Mouse (Mus musculus) adrenal gland, postnatal 10 days (tissue): Measurements from ENCODE around the gene Gnb1l. TPM values are rescaled to one million over a fixed set of nuclear protein-coding genes. Genes with fewer than 3 reads are reported as not detected.
A peak's percentile ranks its signal among the peaks of the same experiment; 100 is the strongest.

ENCODE experiments used
- DNase-seq: peaks from one replicate; pipeline ENCODE4 v3.0.0; 2021; ENCODE audit warnings: mixed read lengths
- total RNA-seq, 2 experiments: library from RNA; stranded (reverse); gene quantifications; 2 replicates each; pipeline ENCODE4 v1.2.3; 2021

Gnb1l gene
- total RNA-seq, 2 experiments from 2014 or later = 6.3 to 7.7 TPM

DNA sequence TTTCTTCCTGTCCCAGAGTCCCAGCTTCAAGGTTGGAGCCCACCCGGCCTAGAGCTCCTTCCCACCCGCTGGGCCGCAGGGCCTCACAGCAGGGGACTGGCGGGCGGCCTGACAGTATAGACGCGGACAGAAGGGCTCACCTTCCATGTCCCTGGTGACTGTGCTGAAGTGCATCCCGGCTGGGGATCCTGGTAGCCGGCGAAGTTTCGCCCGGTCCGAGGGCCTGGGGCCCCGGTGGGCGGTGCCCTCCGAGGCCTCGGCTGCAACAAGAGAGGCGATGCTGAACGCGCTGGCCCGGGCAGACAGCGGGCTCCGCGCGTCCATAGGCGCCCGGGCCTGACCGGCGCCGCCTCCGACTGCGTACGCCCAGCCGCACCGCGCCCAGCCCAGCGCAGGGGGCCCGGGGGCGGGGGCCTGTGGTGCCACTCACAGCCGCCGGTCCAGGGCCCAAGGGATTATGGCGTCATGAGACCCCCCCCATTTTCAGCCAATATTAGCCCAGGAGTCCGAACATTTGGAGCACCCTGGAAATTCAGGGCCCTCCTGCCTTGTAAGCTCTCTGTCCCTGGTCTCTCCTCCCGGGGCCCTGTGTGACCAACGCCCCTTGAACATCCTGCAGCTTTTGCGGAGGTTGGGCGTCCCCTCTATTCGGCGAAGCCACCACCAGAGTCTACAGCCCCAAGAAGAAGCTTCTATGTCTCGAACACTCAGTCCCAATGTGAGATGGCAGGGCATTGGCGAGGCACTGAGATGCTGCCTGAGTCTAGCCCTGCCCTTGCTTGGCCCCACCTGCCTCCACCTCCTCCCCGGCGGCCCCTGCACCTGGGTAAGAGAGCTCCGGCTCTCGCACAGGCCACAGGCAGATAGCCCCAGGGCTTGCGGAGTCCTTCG lies 89.6 kb downstream of the Gnb1l start:
- no peak for DNase-seq

GRCm38 (mm10) chr16:18588738-18589055 lies 90.2 kb downstream of the Gnb1l start:
- DNase-seq = no peak

DNA sequence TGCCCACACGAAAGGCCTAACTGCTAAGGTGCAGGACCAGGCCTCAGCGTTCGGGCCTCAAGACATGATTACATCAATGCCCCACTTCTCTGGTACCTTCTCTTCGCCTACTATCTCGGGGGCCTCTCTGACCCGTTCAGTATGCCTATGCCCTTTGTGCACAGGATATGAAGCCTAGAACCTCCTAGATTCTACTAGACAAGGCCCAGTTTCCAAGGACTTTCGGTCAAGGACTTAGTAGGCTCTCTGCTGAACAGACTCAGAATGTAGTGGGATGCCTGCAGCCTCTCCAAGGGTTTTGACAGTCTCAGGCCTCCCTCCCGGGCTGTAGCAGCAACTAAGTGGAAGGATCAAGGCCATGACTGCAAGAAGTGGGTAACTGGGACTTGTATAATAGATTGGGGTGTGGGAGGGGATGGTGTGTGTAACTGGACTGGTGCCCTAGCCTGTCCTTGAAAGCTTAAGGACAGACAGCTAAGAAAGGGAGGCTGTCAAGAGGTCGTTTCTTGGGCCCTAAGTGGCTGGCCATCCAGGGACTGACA lies 90.6 kb downstream of the Gnb1l start:
- no peak for DNase-seq

DNA sequence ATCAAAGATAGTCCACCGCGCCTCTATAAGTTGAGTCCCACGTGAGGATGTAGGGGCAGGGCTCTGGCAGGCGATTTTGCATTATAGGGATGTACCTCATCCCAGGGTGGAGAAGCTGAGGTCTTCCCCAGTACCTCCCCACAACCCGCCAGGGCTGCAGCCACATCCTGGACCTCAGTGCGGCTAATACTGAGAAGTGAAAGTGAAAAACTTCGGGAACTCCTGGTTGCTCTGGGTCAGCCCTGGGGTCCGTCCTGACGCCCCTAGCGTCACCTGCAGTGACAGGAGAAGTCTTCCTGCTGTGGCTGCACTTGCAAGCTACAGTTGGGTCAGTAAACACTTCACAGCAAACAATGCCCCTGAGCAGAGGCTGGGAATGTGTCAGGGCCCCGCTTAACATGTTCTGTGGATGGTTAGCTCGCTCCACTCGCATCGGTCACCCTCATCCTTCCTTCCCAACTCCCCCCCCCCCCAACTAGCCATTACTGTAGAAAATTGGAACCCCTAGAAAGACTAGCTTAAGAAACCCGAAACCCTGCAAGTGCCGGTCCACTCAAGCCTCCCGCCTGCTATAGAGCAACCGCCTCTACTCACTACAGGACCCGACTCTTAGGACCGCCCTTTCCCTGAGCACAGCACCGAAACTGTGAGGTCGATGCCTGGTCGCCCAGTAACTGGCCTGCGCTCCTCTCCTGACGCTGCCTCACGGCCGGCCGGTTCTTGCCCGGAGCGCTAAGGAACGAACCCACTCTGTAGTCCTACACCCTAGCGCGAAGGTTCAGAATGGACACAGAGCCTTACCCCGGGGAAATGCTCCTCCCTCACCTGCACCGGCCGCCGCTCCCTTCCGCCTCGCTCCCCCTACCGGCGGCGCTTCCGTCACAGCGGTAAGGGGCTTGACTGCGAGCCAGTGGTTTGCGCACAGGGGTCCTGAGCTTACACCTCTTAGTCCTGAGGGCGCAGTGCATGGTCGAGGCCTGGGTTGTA lies 91.6 kb downstream of the Gnb1l start, which contains the start of gene Tbx1:
Tbx1 (minus strand) TSS at position 868 of the 987 bp plus-strand sequence.
- no peak for DNase-seq

- peak; percentile 30 for DNase-seq
These were observed 92.8 kb downstream of the Gnb1l start for GRCm38 (mm10) chr16:18591047-18592018.

DNA sequence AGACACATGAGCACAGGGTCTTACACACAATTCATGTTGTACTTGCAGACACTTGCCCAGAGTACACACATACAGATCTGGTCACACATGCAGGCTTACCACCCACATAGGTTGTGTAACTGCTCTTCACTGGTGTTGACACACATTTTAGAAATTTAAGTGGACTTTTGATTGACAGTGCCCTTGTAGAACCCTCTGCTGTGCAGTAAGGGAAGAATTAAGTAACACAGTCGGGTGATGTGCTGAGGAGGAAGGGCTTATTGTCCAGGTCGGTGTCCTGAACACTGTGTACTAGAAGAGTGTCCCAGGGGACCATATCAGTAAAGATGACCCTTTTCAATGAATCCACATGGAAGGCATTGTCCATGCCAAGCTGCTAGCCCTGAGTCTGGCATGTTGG lies 95.4 kb downstream of the Gnb1l start:
- no peak for DNase-seq

GRCm38 (mm10) chr16:18596255-18596654 lies 97.7 kb downstream of the Gnb1l start:
- no peak for DNase-seq

- DNase-seq = no peak
These were observed 99.5 kb downstream of the Gnb1l start for GRCm38 (mm10) chr16:18598006-18598405.

DNA sequence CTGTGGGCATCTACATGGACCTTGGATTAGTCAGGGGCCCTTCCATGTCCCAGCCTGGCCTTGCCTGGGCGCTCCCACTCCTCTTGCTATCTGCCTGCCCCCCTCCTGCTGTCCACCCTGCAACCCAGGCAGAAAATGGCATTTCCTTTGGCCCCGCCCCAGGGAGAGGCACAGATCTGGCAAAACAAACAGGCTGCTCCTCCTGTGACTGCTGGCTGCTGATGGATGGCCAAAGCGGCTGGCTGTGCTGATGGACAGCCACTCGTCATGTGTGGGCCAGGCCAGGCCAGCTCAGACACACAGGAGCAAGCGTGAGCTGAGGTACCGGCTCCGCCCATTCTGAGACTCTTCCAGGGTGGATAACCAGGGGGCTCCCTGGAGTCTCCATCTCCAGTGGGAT lies 102.9 kb downstream of the Gnb1l start:
- DNase-seq = no peak

- DNase-seq = peak; percentile 58
These were observed 105.8 kb downstream of the Gnb1l start for GRCm38 (mm10) chr16:18604267-18604701.

- no peak for DNase-seq
These were observed 107.2 kb downstream of the Gnb1l start for GRCm38 (mm10) chr16:18605705-18606104.

DNA sequence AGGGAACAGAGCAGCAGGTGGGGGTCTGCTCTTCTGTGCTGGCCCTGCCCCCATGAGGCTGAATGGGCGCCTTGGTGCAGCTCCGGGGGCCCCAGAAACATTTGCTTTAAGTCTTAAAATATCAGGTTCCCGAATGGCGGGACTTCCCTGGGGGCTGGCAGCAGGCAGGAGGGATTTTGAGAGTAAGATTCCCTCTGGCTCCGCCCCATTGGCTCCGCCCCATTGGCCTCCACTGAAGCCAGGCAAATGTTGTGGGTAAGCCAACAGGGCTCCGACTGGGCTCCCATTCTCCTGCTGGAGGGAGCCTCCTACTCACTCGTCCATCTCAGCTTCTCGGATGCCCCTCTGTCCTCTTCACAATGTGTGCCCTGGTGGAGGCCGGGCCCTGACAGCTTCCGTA lies 109.7 kb downstream of the Gnb1l start:
- DNase-seq = peak; percentile 58

- no peak for DNase-seq
These were observed 110.6 kb downstream of the Gnb1l start for GRCm38 (mm10) chr16:18609099-18609498.

DNA sequence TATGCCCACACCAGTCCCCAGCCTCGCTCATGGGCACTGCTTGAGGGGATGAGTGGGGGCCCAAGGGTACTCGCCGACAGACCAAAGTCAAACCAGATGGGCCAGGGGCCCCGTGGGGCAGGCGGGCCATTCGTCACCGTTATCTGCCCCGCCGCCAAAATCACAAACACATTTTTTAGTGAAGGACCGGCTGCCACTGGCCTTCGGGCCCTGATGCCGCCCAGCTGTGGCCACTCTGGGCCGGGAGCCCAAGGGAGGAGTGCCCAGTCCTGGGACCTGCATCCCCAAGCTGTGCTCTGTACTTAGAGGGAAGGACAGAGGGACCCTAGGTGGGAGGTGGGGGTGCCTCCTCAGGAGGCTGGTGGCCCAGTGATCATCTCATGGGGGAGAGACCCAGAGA lies 113.2 kb downstream of the Gnb1l start:
- no peak for DNase-seq

GRCm38 (mm10) chr16:18613301-18613700 lies 114.8 kb downstream of the Gnb1l start:
- no peak for DNase-seq

Other genes starting within 250 kb of the Gnb1l start
- gene Ranbp1, start 250.0 kb upstream of the Gnb1l start, total RNA-seq = 100 to 1,000 TPM; 123 to 127 TPM
- gene Gm49776, start 240.4 kb upstream of the Gnb1l start, total RNA-seq = not detected
- gene Dgcr8, start 209.5 kb upstream of the Gnb1l start, total RNA-seq = 10 to 100 TPM; 26.8 to 41.9 TPM
- 10 to 100 TPM; 32.8 to 37.0 TPM for gene Tango2, start 150.6 kb upstream of the Gnb1l start, total RNA-seq
- gene Arvcf, start 150.5 kb upstream of the Gnb1l start, total RNA-seq = 10 to 100 TPM; 29.4 to 39.2 TPM
- gene Txnrd2, start 72.3 kb upstream of the Gnb1l start, total RNA-seq = 10 to 100 TPM; 61.5 to 62.8 TPM
- 100 to 1,000 TPM; 131 to 148 TPM for gene Comt, start 71.9 kb upstream of the Gnb1l start, total RNA-seq
- gene Rtl10, start 188 bp downstream of the Gnb1l start, total RNA-seq = 1 to 10 TPM; 4.0 to 7.1 TPM
- gene Tbx1, start 92.0 kb downstream of the Gnb1l start, total RNA-seq = 1 to 10 TPM; 1.2 to 9.1 TPM
- gene Gp1bb, start 123.7 kb downstream of the Gnb1l start, total RNA-seq = 1 to 10 TPM; 1.1 to 1.4 TPM
- 1 to 10 TPM; 2.5 to 4.8 TPM for gene Gm49601, start 127.7 kb downstream of the Gnb1l start, total RNA-seq
- gene Sept5, start 131.2 kb downstream of the Gnb1l start, total RNA-seq = 10 to 100 TPM; 14.2 to 24.3 TPM